Mouse (Mus musculus) midbrain, embryonic 11.5 days (tissue): ENCODE measurements around the gene Krt36. TPM values are rescaled to one million over a fixed set of nuclear protein-coding genes. Genes with fewer than 3 reads are reported as not detected.

ENCODE experiments used
- ATAC-seq: fragments of 200-750 bp; cut with Nextera tagmentation; 2 replicates; pipeline ENCODE4 v1.8.0; 2017; ENCODE audit warnings: moderate TSS enrichment, moderate library complexity; ENCODE audit not compliant: low FRiP score
- DNase-seq: peaks from one replicate; pipeline ENCODE4 v3.0.0; 2015; ENCODE audit warnings: low spot score; ENCODE audit errors: missing footprints
- H3K27ac ChIP-seq: fragments of 300-500 bp; sonication (generic); 2 replicates; pipeline ENCODE4 v1.5.1; 2014; ENCODE audit warnings: low read depth, low read length
- H3K27me3 ChIP-seq: fragments of 300-500 bp; sonication (generic); 2 replicates; pipeline ENCODE4 v1.6.1; 2014; ENCODE audit warnings: mild to moderate bottlenecking, low read length, moderate library complexity, mixed read lengths; ENCODE audit not compliant: control insufficient read depth, insufficient read depth
- H3K36me3 ChIP-seq: fragments of 300-500 bp; sonication (generic); 2 replicates; pipeline ENCODE4 v1.6.1; 2014; ENCODE audit warnings: mild to moderate bottlenecking, low read length, moderate library complexity, mixed read lengths; ENCODE audit not compliant: control insufficient read depth, insufficient read depth
- H3K4me1 ChIP-seq: fragments of 300-500 bp; sonication (generic); 2 replicates; pipeline ENCODE4 v1.6.1; 2014; ENCODE audit warnings: low read length; ENCODE audit not compliant: control insufficient read depth, insufficient read depth
- H3K4me2 ChIP-seq: fragments of 300-500 bp; sonication (generic); 2 replicates; pipeline ENCODE4 v1.6.1; 2014; ENCODE audit warnings: mild to moderate bottlenecking, moderate library complexity
- H3K4me3 ChIP-seq: fragments of 300-500 bp; sonication (generic); 2 replicates; pipeline ENCODE4 v1.5.1; 2014; ENCODE audit warnings: low read depth, low read length
- H3K9ac ChIP-seq: fragments of 300-500 bp; sonication (generic); 2 replicates; pipeline ENCODE4 v1.6.1; 2014; ENCODE audit warnings: low read length
- H3K9me3 ChIP-seq: fragments of 300-500 bp; sonication (generic); 2 replicates; pipeline ENCODE4 v1.6.1; 2016; ENCODE audit warnings: low read length; ENCODE audit not compliant: control insufficient read depth
- WGBS: fragments of 180-500 bp; shearing (Covaris S2); extraction: QIAGEN DNeasy Blood & Tissue Kit; methylation state at CpG from one replicate; pipeline ENCODE4 v1.1.7; 2014; 5-methylcytosine and 5-hydroxymethylcytosine counted together
- polyA plus RNA-seq: library from polyadenylated mRNA; unstranded; fragments of >200 nt; fragmentation: Nextera tagmentation; extraction: Ambion mirVana; gene quantifications from 2 replicates; pipeline ENCODE4 v1.2.1, GENCODE M21; 2014

Gene Krt36
- polyA plus RNA-seq, 1 experiment from 2014 or later = not detected

DNA sequence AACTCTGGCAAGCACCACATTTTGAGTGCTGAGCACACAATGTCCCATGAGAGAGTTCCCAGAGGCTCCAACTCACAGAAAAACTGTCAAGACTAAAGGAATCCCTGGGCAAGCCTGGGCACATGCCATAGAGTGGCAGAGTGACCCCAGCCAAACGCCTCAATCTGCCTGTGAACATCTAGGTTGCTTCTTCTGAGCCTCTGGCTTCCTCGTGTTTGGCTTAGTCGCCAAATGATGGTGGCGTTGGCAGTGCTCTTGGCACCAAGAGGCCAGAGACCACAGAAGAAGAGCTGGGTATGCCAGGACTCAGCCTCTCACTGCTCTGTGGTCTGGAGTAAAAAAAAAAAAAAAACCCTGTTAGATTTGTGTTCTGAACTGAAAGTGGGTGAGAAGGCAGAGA is 5.0 kb downstream of the Krt36 start:
- ATAC-seq = no peak
- 92% methylated on average over 4 of the region's 4 CpGs for WGBS

DNA sequence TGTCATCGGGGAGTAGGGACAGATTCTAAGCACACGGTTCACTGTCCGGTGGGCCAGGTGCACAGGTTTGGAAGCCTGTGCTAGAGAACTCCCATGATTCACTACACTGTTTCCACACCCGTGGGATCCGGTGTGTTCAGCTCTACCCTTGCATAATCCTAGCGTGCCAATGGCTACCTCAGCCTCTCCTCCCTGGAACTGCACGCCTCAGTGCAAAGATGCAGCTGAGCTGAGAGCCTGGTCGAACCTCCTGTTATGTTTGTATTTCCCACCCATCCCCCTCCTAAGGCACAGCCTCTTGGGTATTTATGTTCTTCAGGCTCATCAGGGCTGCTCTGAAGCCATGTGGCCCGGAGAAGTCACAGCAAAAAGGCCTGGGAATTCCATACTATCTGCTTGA is 7.6 kb downstream of the Krt36 start:
- no peaks in the 10 kb centered on the region; the same call in 1 of the 2 replicates for H3K27me3 ChIP-seq
- H3K27ac ChIP-seq = no peak overlapping the region
- H3K4me2 ChIP-seq = no peak overlapping the region
- ATAC-seq (no peak), DNase-seq (no peak)
- H3K9me3 ChIP-seq = no peaks in the 10 kb centered on the region
- H3K36me3 ChIP-seq = no peaks in the 10 kb centered on the region
- H3K4me3 ChIP-seq = no peak overlapping the region
- peaks cover 4% of the 10 kb centered on the region; the same call in 1 of the 2 replicates for H3K4me1 ChIP-seq
- WGBS = 71% methylated on average over 9 of the region's 9 CpGs
- H3K9ac ChIP-seq = no peak overlapping the region

More for the DNA sequence above, 5.0 kb downstream of the Krt36 start:
- no peak overlapping the region for H3K9ac ChIP-seq
- H3K36me3 ChIP-seq = no peaks in the 10 kb centered on the region
- no peak overlapping the region for H3K27ac ChIP-seq
- no peak for DNase-seq
- H3K27me3 ChIP-seq = no peaks in the 10 kb centered on the region; the same call in 1 of the 2 replicates
- H3K9me3 ChIP-seq = no peaks in the 10 kb centered on the region
- peaks cover 4% of the 10 kb centered on the region; the same call in 1 of the 2 replicates for H3K4me1 ChIP-seq
- no peak overlapping the region for H3K4me3 ChIP-seq
- no peak overlapping the region for H3K4me2 ChIP-seq

DNA sequence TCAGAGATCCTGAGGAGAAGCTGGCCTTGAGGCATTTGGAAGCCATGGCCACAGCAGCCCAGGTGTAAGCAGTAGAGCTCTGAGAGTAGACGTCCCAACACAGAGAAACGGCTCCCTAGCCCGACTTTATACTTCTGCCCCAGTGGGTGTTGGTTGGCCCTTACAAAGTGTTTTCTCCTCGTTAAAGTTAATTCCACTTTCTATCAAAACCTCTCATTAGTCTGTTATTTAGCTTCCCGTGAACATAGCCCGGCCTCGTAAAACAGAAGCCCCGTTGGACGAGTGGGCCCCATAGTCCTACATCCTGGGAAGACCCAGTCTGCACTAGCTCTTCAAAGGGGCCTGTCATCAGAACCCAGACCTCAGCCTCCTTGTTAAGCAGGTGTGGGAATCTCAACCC is 9.3 kb downstream of the Krt36 start, which contains the start of gene Krt35:
TSS of gene Krt35 (minus strand) at position 101 of the 400 bp plus-strand sequence.
- DNase-seq (no peak), ATAC-seq (no peak)
- Histone ChIP-seq H3K27ac (no peak within 1 kb of the TSS), H3K4me2 (no peak within 1 kb of the TSS), H3K27me3 (no peaks in the 10 kb centered on the region; the same call in 1 of the 2 replicates), H3K9me3 (no peaks in the 10 kb centered on the region), H3K9ac (no peak within 1 kb of the TSS), H3K4me1 (peaks cover 4% of the 10 kb centered on the region; the same call in 1 of the 2 replicates), H3K36me3 (no peaks in the 10 kb centered on the region), H3K4me3 (no peak within 1 kb of the TSS)
- 92% methylated on average over 9 of the region's 9 CpGs for WGBS

DNA sequence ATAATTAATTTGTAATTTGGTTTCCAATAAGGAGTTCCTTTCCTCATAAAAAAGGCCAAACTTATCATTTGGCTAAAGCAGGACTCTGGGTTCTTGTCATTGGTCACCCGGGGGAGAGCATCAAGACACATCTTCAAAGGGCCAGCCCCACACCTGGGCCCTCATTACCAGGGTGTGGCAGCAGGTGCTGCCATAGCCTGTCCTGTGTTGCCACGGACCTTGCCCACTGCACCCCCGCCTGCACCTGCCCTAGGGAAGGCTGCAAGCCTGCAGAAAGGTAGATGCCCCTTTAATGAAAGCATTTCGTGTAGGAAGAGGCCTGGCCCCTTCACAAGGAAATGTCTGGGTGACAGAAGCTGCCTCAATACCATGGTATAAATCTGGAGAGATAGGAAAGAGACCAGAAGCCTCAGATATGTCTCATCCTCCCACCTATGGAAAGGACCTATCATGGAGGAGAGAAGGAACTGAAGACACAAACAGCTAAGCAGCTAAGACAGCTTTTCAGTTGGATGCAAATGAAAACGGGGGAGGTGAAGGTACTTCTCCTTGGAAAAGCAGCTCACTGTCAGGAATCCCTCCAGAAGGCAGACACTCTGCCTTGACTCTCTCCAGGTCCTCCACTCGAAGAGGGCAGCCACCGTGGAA is 16.9 kb downstream of the Krt36 start:
- Histone ChIP-seq H3K27me3 (no peaks in the 10 kb centered on the region), H3K9ac (no peak overlapping the region), H3K27ac (no peak overlapping the region), H3K4me1 (no peaks in the 10 kb centered on the region), H3K9me3 (no peaks in the 10 kb centered on the region), H3K36me3 (no peaks in the 10 kb centered on the region), H3K4me3 (no peak overlapping the region), H3K4me2 (no peak overlapping the region)
- WGBS = 76% methylated on average over 7 of the region's 7 CpGs
- DNase-seq (no peak), ATAC-seq (no peak)

DNA sequence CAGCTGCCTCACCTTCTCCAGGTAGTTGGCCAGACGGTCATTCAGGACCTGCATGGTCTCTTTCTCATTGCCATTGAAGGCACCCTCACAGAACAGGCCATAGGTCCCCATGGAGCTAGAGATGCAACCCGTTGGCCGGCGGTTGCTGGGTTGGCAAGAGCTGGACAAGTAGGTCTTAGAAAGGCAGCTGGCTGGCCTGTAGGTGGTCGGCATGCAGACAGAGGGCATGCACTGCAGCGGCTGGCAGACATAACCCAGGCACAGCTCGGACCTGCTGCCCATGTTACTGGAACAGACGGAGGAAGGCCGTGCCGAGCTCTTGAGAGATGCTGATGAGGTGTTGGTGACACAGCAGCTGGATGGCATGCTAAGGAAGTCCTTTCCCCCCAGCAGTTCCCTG is 17.6 kb downstream of the Krt36 start, which contains the start of gene Krt32:
TSS of gene Krt32 (minus strand) at position 366 of the 400 bp plus-strand sequence.
- no peak for ATAC-seq
- WGBS = 94% methylated on average over 10 of the region's 10 CpGs

DNA sequence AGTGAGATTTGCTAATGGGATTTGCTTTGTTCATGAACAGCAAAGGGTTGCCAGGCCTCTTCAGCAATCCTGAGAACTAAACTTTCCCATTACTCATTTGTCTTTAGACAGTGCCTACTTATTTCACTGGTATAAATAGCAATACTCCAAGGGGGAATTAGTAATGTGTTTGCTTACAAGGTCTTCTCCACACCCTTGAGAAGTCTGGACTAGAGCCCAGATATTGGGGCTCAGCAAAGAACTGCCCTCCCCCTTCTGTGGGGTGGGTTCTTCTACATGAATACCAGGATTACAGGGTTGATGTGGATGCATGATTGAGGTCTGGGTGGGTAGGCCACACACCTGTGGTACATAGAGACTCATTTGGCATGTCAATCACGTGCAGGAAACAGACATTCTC is 31.6 kb downstream of the Krt36 start:
- DNase-seq = no peak
- 71% methylated on average over 1 of the region's 1 CpGs for WGBS
- no peak overlapping the region for H3K9ac ChIP-seq

More for the DNA sequence above, 17.6 kb downstream of the Krt36 start, which contains the start of gene Krt32:
- Histone ChIP-seq H3K9ac (no peak within 1 kb of the TSS), H3K9me3 (no peaks in the 10 kb centered on the region), H3K27me3 (no peaks in the 10 kb centered on the region), H3K4me3 (no peak within 1 kb of the TSS), H3K4me2 (no peak within 1 kb of the TSS), H3K36me3 (no peaks in the 10 kb centered on the region), H3K27ac (no peak within 1 kb of the TSS), H3K4me1 (no peaks in the 10 kb centered on the region)
- no peak for DNase-seq

DNA sequence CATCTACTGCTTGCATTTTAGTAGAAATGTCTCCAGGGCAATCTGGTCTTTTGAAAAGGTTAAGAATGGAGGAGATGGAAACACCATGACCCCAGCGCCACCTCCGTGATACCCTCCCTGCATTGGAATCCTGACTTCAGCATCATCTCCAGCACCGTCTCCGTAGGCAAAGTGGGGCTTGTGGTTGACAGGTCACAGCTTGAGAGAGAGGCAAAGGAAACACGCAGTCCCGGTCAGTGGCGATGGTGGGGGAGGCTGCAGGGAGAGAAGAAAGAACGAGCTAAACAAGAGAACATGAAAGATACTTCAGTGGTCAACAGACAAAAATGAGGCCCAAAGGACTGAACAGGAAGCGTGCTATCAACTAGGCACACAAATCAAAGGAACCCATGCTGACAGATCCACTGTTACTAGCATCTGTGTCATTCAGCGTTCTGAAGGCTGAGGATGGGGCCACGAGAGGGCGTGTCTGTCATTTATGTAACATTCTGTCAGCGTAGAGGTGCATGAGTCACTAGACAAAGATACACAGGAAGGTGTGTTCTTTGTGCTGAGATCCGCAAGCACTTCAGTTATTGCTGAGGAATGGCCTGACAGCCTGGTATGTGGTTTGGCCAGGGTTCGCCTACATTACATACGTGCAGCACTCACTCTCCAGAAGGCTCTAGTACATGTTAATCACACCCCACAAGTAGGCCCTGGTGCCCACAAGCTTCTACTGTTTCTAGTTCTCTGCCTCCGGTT is 38.0 kb downstream of the Krt36 start:
- WGBS = 87% methylated on average over 17 of the region's 17 CpGs

More for the DNA sequence above, 31.6 kb downstream of the Krt36 start:
- no peak overlapping the region for H3K27ac ChIP-seq
- no peaks in the 10 kb centered on the region for H3K4me1 ChIP-seq
- H3K4me3 ChIP-seq = no peak overlapping the region
- ATAC-seq = no peak
- H3K4me2 ChIP-seq = no peak overlapping the region
- H3K27me3 ChIP-seq = no peaks in the 10 kb centered on the region
- H3K36me3 ChIP-seq = no peaks in the 10 kb centered on the region
- H3K9me3 ChIP-seq = no peaks in the 10 kb centered on the region

DNA sequence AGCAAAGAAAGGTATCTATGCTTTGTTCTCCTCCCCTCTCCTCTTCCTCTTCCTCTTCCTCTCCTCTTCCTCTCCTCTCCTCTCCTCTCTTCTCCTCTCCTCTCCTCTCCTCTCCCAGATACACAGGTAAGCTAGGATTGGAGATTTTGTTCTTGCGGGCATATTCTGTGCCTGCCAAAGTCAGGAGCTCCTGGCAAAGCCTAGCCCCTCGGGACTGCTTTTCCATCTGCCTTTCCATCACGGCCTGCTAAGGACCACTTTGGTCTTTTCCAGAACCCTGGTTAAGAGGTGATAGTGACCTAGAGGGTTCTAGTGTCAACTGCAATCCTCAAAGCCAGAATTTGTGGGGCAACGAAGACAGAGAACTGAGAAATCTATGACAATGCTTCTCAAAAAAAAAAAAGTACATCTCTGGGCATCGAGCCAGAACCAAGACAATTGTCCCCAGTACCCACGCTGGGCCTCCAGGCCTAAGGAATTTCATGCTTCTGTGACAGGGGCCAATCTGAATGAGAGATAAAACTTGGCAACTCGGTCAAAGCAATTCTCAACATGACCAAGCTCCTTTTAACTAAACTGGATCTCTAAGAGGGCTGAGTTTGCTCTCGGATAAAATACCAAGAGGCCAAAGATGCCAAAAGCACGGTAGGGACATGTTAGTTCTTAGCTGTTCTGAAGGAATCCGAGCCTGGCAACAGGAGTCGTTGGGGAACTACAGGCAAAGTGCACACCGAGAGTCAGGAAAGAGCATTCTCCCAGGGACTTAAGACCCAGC is 39.0 kb downstream of the Krt36 start:
- Histone ChIP-seq H3K36me3 (no peaks in the 10 kb centered on the region), H3K4me1 (no peaks in the 10 kb centered on the region), H3K4me3 (no peak overlapping the region), H3K4me2 (no peak overlapping the region), H3K9ac (no peak overlapping the region), H3K27ac (no peak overlapping the region), H3K9me3 (no peaks in the 10 kb centered on the region), H3K27me3 (no peaks in the 10 kb centered on the region)
- WGBS = 74% methylated on average over 12 of the region's 12 CpGs
- DNase-seq = no peak
- ATAC-seq = no peak

More for the DNA sequence above, 38.0 kb downstream of the Krt36 start:
- Histone ChIP-seq H3K4me3 (no peak overlapping the region), H3K27ac (no peak overlapping the region), H3K27me3 (no peaks in the 10 kb centered on the region), H3K36me3 (no peaks in the 10 kb centered on the region), H3K9me3 (no peaks in the 10 kb centered on the region), H3K9ac (no peak overlapping the region), H3K4me2 (no peak overlapping the region), H3K4me1 (no peaks in the 10 kb centered on the region)
- no peak for DNase-seq
- no peak for ATAC-seq
